ENCODE assay signal across 17 mouse cellular contexts in the genomic region with DNA sequence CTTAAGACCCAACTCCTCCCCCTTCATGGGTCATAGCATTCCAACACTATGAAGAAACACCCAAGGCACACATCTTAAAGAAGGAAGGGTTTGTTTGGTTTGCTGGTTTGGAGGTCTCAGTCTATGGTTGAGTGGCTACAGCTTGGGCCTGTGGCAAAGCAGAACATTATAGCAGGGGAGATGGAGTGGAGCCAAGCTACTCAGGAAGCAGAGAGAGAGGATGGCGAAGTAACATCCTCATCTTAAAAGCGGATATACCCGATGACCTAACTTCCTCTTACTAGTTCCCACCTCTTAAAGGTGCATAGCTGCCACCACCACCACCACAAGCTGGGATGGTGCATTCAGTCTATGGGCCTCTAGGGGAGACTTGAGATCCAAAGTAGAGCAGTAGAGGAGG. TPM values are rescaled to one million over a fixed set of nuclear protein-coding genes. Genes with fewer than 3 reads are reported as not detected.
DNase-seq lines count a peak whose midpoint lies in the region; ATAC-seq and TF ChIP-seq lines count a peak whose summit lies in the region.
"Had no signal": no experiment of that assay in that cellular context is flagged by ENCODE, and none has a peak within 500 bp of the region (broad histone marks: within the 10 kb centered on the region; RNA-seq: fewer than 3 reads in every experiment).

No protein-coding gene starts in this region.

- no peak for ATAC-seq in erythroblast, adult 5-6 weeks (replicated peaks; ENCODE audit: low FRiP score, poor library complexity, severe bottlenecking)
- ATAC-seq in forebrain, embryonic 13.5 days, result no peak
- ATAC-seq: intestine, embryonic 15.5 days had no signal

- no peak for TF ChIP-seq CTCF in kidney, adult 2 months (conservative IDR thresholded peaks at IDR 0.05; ENCODE audit: insufficient read depth, insufficient read length, low read depth, low read length)

- H3K4me1 ChIP-seq in kidney, adult 2 months (ENCODE audit: control insufficient read depth, insufficient read depth, low read length), result no peaks in the 10 kb centered on the region
- 0 out of 2 replicates have a peak, but pooled peaks cover 1% of the 10 kb centered on the region for H3K4me1 ChIP-seq in forebrain, embryonic 13.5 days
- H3K4me1 ChIP-seq: forebrain, embryonic 12.5 days; intestine, embryonic 15.5 days had no signal

- no peak overlapping the region for H3K4me2 ChIP-seq in forebrain, embryonic 13.5 days
- H3K4me2 ChIP-seq: forebrain, embryonic 12.5 days; intestine, embryonic 15.5 days had no signal

- H3K9ac ChIP-seq in forebrain, embryonic 13.5 days, result no peak overlapping the region
- H3K9ac ChIP-seq: forebrain, embryonic 12.5 days; intestine, embryonic 15.5 days had no signal

- H3K27ac ChIP-seq in kidney, adult 2 months (ENCODE audit: insufficient read depth, low read depth, low read length), result no peak overlapping the region
- no peak overlapping the region for H3K27ac ChIP-seq in forebrain, embryonic 13.5 days
- H3K27ac ChIP-seq: forebrain, embryonic 12.5 days; intestine, embryonic 15.5 days; left cerebral cortex, adult 2 months had no signal

- peak; percentile 7 for DNase-seq in kidney, adult 2 months
- no peak for DNase-seq in kidney, postnatal 4 days
- DNase-seq in thymus, postnatal 0 days (ENCODE audit: low spot score), result peak; percentile 21
- DNase-seq in thymus, postnatal 36 days, result no peak
- peak; percentile 47 for DNase-seq in lung, postnatal 36 days
- no peak for DNase-seq in yolk sac, embryonic 10.5 days (ENCODE audit: low spot score)
- DNase-seq: adrenal gland, postnatal 36 days; cerebellum, adult 2 months; gastrocnemius, postnatal 14 days; kidney, postnatal 14 days; midbrain, embryonic 14.5 days; right cerebral cortex, postnatal 25 days had no signal

- no peak for TF ChIP-seq POLR2A in kidney, adult 2 months (IDR thresholded peaks at IDR 0.05; ENCODE audit: low read depth, low read length)

- H3K4me3 ChIP-seq in kidney, adult 2 months (ENCODE audit: insufficient read depth, low read depth, low read length), result no peak overlapping the region
- H3K4me3 ChIP-seq in forebrain, embryonic 13.5 days, result no peak overlapping the region
- H3K4me3 ChIP-seq: forebrain, embryonic 12.5 days; intestine, embryonic 15.5 days; left cerebral cortex, adult 2 months had no signal

- 58% methylated on average over 3 of the region's 3 CpGs for WGBS in kidney, adult 2 months
- WGBS in forebrain, embryonic 13.5 days, result 95% methylated on average over 3 of the region's 3 CpGs

- 0 out of 2 replicates have a peak, but pooled peaks cover 5% of the 10 kb centered on the region for H3K9me3 ChIP-seq in forebrain, embryonic 13.5 days (replicated peaks)
- H3K9me3 ChIP-seq: forebrain, embryonic 12.5 days; intestine, embryonic 15.5 days had no signal

- no peaks in the 10 kb centered on the region for H3K27me3 ChIP-seq in kidney, adult 2 months (replicated peaks; ENCODE audit: control insufficient read depth, insufficient read depth, low read length)
- H3K27me3 ChIP-seq in forebrain, embryonic 13.5 days, result peaks cover 12% of the 10 kb centered on the region
- H3K27me3 ChIP-seq: intestine, embryonic 15.5 days had no signal

- H3K36me3 ChIP-seq in kidney, adult 2 months (ENCODE audit: control insufficient read depth, insufficient read depth, low read length), result no peaks in the 10 kb centered on the region
- H3K36me3 ChIP-seq in forebrain, embryonic 13.5 days (ENCODE audit: poor library complexity, severe bottlenecking), result no peaks in the 10 kb centered on the region
- H3K36me3 ChIP-seq: forebrain, embryonic 12.5 days; intestine, embryonic 15.5 days had no signal

RNA-seq across cellular contexts. Expression of gene Dglucy, which starts 58.4 kb away (rescaled TPM):
- 88.1 and 90.1 TPM in 2 replicates for polyA plus RNA-seq in kidney, adult 2 months (2012; rRNA removed)
- polyA plus RNA-seq in thymus, postnatal 0 days (2015; fragmentation: Nextera tagmentation; extraction: Ambion mirVana), result 1.9 and 2.2 TPM in 2 replicates
- 6.1 and 7.7 TPM in 2 replicates for total RNA-seq in erythroblast, adult 5-6 weeks (2015; ENCODE audit: low replicate concordance)
- 1.1 and 11.8 TPM in 2 replicates for total RNA-seq in erythroblast, adult 5-6 weeks (2017; ENCODE audit: low replicate concordance)
- polyA plus RNA-seq in forebrain, embryonic 13.5 days (2015; fragmentation: Nextera tagmentation; extraction: Ambion mirVana), result 1.9 and 2.0 TPM in 2 replicates

Comparison
In these comparisons a context has a peak if more than half of its experiments do, and no peak if none do; other contexts are left out.
1. DNase-seq: peak in kidney, adult 2 months (single experiment), thymus, postnatal 0 days (single experiment) and lung, postnatal 36 days (single experiment); none in kidney, postnatal 4 days (0 of 2), thymus, postnatal 36 days (0 of 2) and yolk sac, embryonic 10.5 days (single experiment).
2. RNA of gene Dglucy, which starts 58.4 kb away (polyA plus RNA-seq): 88.1 to 90.1 TPM in kidney, adult 2 months; 1.9 to 2.0 TPM in forebrain, embryonic 13.5 days and 1.9 to 2.2 TPM in thymus, postnatal 0 days; every median in the first group is over 10 times any median in the second.